Mouse (Mus musculus) MEL (cell line): ENCODE measurements at regions not wholly inside any gene's neighbourhood (a gene's known extent, or its start where the extent isn't known, plus 50 kb on each side); places are given as distances from the start of the nearest gene placed in this dataset.

Experiments
- DNase-seq: peaks from one replicate; pipeline ENCODE4 v3.0.0; 2011; ENCODE audit warnings: low read depth, low spot score
- H3K27ac ChIP-seq: 2 replicates; pipeline ENCODE4 v1.5.1; 2012; ENCODE audit warnings: low read depth, mild to moderate bottlenecking, control low read depth, low read length, moderate library complexity; ENCODE audit not compliant: control insufficient read depth
- H3K27me3 ChIP-seq, 2 experiments: fragments of 150-350 bp in 1 of 2; sonication (generic) in 1 of 2; 2 replicates each; pipeline ENCODE4 v1.6.1; 2012; ENCODE audit warnings: low read length in 2 of 2, mild to moderate bottlenecking in 2 of 2, improper control_type of control experiment in 1 of 2, moderate library complexity in 1 of 2; ENCODE audit not compliant: insufficient read depth in 2 of 2, control insufficient read depth in 1 of 2
- H3K36me3 ChIP-seq, 2 experiments: 2 replicates each; pipeline ENCODE4 v1.6.1; 2012 to 2014; ENCODE audit warnings: low read length in 2 of 2, improper control_type of control experiment in 1 of 2, inconsistent platforms in 1 of 2, mild to moderate bottlenecking in 1 of 2; ENCODE audit not compliant: insufficient read depth in 2 of 2, control insufficient read depth in 1 of 2
- H3K4me1 ChIP-seq, 2 experiments: fragments of 150-350 bp in 1 of 2; sonication (generic) in 1 of 2; 2 replicates each; pipeline ENCODE4 v1.6.1; 2012; ENCODE audit warnings: low read length in 2 of 2, improper control_type of control experiment in 1 of 2, mild to moderate bottlenecking in 1 of 2; ENCODE audit not compliant: insufficient read depth in 2 of 2, control insufficient read depth in 1 of 2
- H3K4me3 ChIP-seq, 2 experiments: fragments of 150-350 bp in 1 of 2; sonication (generic) in 1 of 2; 2 replicates each; pipeline ENCODE4 v1.5.1; 2012; ENCODE audit warnings: low read depth in 2 of 2, low read length in 2 of 2, mild to moderate bottlenecking in 2 of 2, moderate library complexity in 2 of 2, control low read depth in 1 of 2, improper control_type of control experiment in 1 of 2; ENCODE audit not compliant: control insufficient read depth in 1 of 2, insufficient read depth in 1 of 2
- H3K79me2 ChIP-seq: 2 replicates; pipeline ENCODE4 v1.6.1; 2012; ENCODE audit warnings: mild to moderate bottlenecking, low read length, moderate library complexity; ENCODE audit not compliant: control insufficient read depth, poor library complexity, insufficient read depth
- H3K9ac ChIP-seq: 2 replicates; pipeline ENCODE4 v1.6.1; 2012; ENCODE audit warnings: low read depth, mild to moderate bottlenecking, control low read depth, low read length, moderate library complexity; ENCODE audit not compliant: control insufficient read depth, poor library complexity, severe bottlenecking
- H3K9me3 ChIP-seq: fragments of 150-350 bp; sonication (generic); replicated peaks from 2 replicates; pipeline ENCODE4 v1.6.1; 2012; ENCODE audit warnings: mild to moderate bottlenecking, low read length, improper control_type of control experiment, moderate library complexity; ENCODE audit not compliant: insufficient read depth
- CHD1 ChIP-seq: IDR thresholded peaks from 2 replicates; pipeline ENCODE4 v1.6.1; 2012; ENCODE audit warnings: low read depth, mild to moderate bottlenecking, inconsistent platforms, low read length, improper control_type of control experiment
- CHD2 ChIP-seq: IDR thresholded peaks from 2 replicates; pipeline ENCODE4 v1.6.1; 2011; ENCODE audit warnings: low read length, improper control_type of control experiment
- E2F4 ChIP-seq: IDR thresholded peaks from 2 replicates; pipeline ENCODE4 v1.6.1; 2011; ENCODE audit warnings: low read depth, low read length, improper control_type of control experiment, borderline replicate concordance
- EP300 ChIP-seq, 2 experiments: IDR thresholded peaks; 2 replicates each; pipeline ENCODE4 v1.6.1; 2011; ENCODE audit warnings: improper control_type of control experiment in 2 of 2, low read length in 2 of 2, low read depth in 1 of 2, mild to moderate bottlenecking in 1 of 2
- GABPA ChIP-seq: IDR thresholded peaks from 2 replicates; pipeline ENCODE4 v1.6.1; 2012; ENCODE audit warnings: low read depth, mild to moderate bottlenecking, inconsistent platforms, low read length, improper control_type of control experiment, moderate library complexity
- GATA1 ChIP-seq: IDR thresholded peaks from 2 replicates; pipeline ENCODE4 v1.6.1; 2011; ENCODE audit warnings: low read depth, low read length, improper control_type of control experiment
- MAFK ChIP-seq: IDR thresholded peaks from 2 replicates; pipeline ENCODE4 v1.6.1; 2011; ENCODE audit warnings: low read depth, mild to moderate bottlenecking, low read length, improper control_type of control experiment, borderline replicate concordance
- MAZ ChIP-seq: IDR thresholded peaks from 2 replicates; pipeline ENCODE4 v1.6.1; 2012; ENCODE audit warnings: low read depth, mild to moderate bottlenecking, inconsistent platforms, low read length, improper control_type of control experiment
- MEF2A ChIP-seq: IDR thresholded peaks from 2 replicates; pipeline ENCODE4 v1.6.1; 2014; ENCODE audit warnings: low read depth, mild to moderate bottlenecking, inconsistent platforms, low read length, improper control_type of control experiment; ENCODE audit not compliant: poor library complexity, insufficient replicate concordance, severe bottlenecking; ENCODE audit errors: extremely low read depth
- MXI1 ChIP-seq: IDR thresholded peaks from 2 replicates; pipeline ENCODE4 v1.6.1; 2011; ENCODE audit warnings: mild to moderate bottlenecking, low read depth, low read length, improper control_type of control experiment
- MYC ChIP-seq: IDR thresholded peaks from 2 replicates; pipeline ENCODE4 v1.6.1; 2011; ENCODE audit warnings: low read depth, mild to moderate bottlenecking, low read length, improper control_type of control experiment, moderate library complexity
- NELFE ChIP-seq: IDR thresholded peaks from 2 replicates; pipeline ENCODE4 v1.6.1; 2011; ENCODE audit warnings: low read depth, low read length, improper control_type of control experiment
- NRF1 ChIP-seq: IDR thresholded peaks from 2 replicates; pipeline ENCODE4 v1.6.1; 2014; ENCODE audit warnings: low read depth, mild to moderate bottlenecking, inconsistent platforms, low read length, improper control_type of control experiment, moderate library complexity; ENCODE audit not compliant: poor library complexity, insufficient read depth, severe bottlenecking
- POLR2A ChIP-seq, 2 experiments: IDR thresholded peaks; 2 replicates each; pipeline ENCODE4 v1.6.1; 2011 to 2012; ENCODE audit warnings: low read length in 2 of 2, mild to moderate bottlenecking in 2 of 2, control low read depth in 1 of 2, improper control_type of control experiment in 1 of 2, low read depth in 1 of 2, moderate library complexity in 1 of 2; ENCODE audit not compliant: control insufficient read depth in 1 of 2, insufficient read depth in 1 of 2, poor library complexity in 1 of 2
- POLR2AphosphoS2 ChIP-seq: IDR thresholded peaks from 2 replicates; pipeline ENCODE4 v1.6.1; 2011; ENCODE audit warnings: low read length, improper control_type of control experiment
- POLR2AphosphoS5 ChIP-seq: IDR thresholded peaks from 2 replicates; pipeline ENCODE4 v1.6.1; 2012; ENCODE audit warnings: low read depth, borderline replicate concordance, mild to moderate bottlenecking, inconsistent platforms, low read length, moderate library complexity, mixed read lengths
- RAD21 ChIP-seq: IDR thresholded peaks from 2 replicates; pipeline ENCODE4 v1.6.1; 2011; ENCODE audit warnings: mild to moderate bottlenecking, low read depth, low read length, improper control_type of control experiment
- SIN3A ChIP-seq: IDR thresholded peaks from 2 replicates; pipeline ENCODE4 v1.6.1; 2012; ENCODE audit warnings: low read length, improper control_type of control experiment, inconsistent platforms
- UBTF ChIP-seq: IDR thresholded peaks from 2 replicates; pipeline ENCODE4 v1.6.1; 2012; ENCODE audit warnings: low read depth, mild to moderate bottlenecking, inconsistent platforms, low read length, improper control_type of control experiment, moderate library complexity, borderline replicate concordance; ENCODE audit not compliant: insufficient read depth
- USF1 ChIP-seq: IDR thresholded peaks from 2 replicates; pipeline ENCODE4 v1.6.1; 2014; ENCODE audit warnings: low read depth, mild to moderate bottlenecking, inconsistent platforms, low read length, improper control_type of control experiment, moderate library complexity
- USF2 ChIP-seq, 2 experiments: IDR thresholded peaks; 2 replicates each; pipeline ENCODE4 v1.6.1; 2011 to 2012; ENCODE audit warnings: improper control_type of control experiment in 2 of 2, low read length in 2 of 2, borderline replicate concordance in 1 of 2, inconsistent platforms in 1 of 2, low read depth in 1 of 2, mild to moderate bottlenecking in 1 of 2; ENCODE audit not compliant: insufficient read depth in 1 of 2
- ZNF384 ChIP-seq: IDR thresholded peaks from 2 replicates; pipeline ENCODE4 v1.6.1; 2012; ENCODE audit warnings: low read depth, mild to moderate bottlenecking, inconsistent platforms, low read length, improper control_type of control experiment

GRCm38 (mm10) chr8:98294975-98295374 lies 1121.3 kb downstream of the Cdh8 start:
- no peak overlapping the region for H3K9ac ChIP-seq

DNA sequence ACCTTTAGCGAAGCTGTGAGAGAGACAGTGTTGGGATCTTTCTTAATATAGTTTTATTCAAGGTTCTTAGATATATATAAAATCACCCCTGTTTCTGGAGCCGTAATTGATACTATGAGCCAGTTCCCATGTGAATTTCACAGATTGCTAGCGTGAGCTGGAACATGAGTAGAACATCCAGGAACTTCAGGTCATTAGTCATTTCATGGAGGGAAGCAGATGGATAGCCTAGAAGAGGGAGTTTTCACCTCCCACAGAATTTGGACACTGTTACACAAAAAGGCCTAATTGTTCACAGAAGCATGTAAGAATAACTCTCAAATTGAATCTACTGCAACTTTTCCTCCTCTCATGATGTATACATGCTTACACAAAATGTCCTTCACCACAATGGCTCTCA lies 1156.0 kb downstream of the Cdh8 start:
- no peaks in the 10 kb centered on the region for H3K27me3 ChIP-seq
- no peaks in the 10 kb centered on the region for H3K9me3 ChIP-seq
- H3K9ac ChIP-seq = no peak overlapping the region
- H3K27ac ChIP-seq = no peak overlapping the region
- H3K4me3 ChIP-seq = no peak overlapping the region
- no peaks in the 10 kb centered on the region for H3K36me3 ChIP-seq
- H3K4me1 ChIP-seq = no peaks in the 10 kb centered on the region
- DNase-seq = no peak
- TF ChIP-seq RAD21 (no peak), POLR2A (IDR thresholded peaks at IDR 0.05; ENCODE audit: control insufficient read depth in 1 of 2, insufficient read depth in 1 of 2, low read depth in 1 of 2, low read length in 2 of 2, poor library complexity in 1 of 2) (no peak), GABPA (no peak), POLR2AphosphoS5 (no peak), MXI1 (no peak), GATA1 (no peak), CHD2 (no peak), UBTF (no peak), E2F4 (no peak), MEF2A (no peak), NELFE (no peak), POLR2AphosphoS2 (no peak), NRF1 (no peak), MAFK (no peak), CHD1 (no peak), SIN3A (no peak), ZNF384 (no peak)
- TF ChIP-seq, all 39 proteins: peak for 0
- H3K79me2 ChIP-seq = no peaks in the 10 kb centered on the region

More at GRCm38 (mm10) chr8:98294975-98295374, 1121.3 kb downstream of the Cdh8 start:
- Histone ChIP-seq H3K36me3 (no peaks in the 10 kb centered on the region), H3K27ac (no peak overlapping the region), H3K27me3 (no peaks in the 10 kb centered on the region), H3K79me2 (no peaks in the 10 kb centered on the region), H3K4me3 (no peak overlapping the region), H3K9me3 (no peaks in the 10 kb centered on the region), H3K4me1 (no peaks in the 10 kb centered on the region)
- no peak for DNase-seq
- TF ChIP-seq EP300 (IDR thresholded peaks at IDR 0.05; ENCODE audit: low read depth in 1 of 2, low read length in 2 of 2) (no peak), MYC (no peak), MAZ (no peak), USF1 (no peak), USF2 (IDR thresholded peaks at IDR 0.05; ENCODE audit: borderline replicate concordance in 1 of 2, insufficient read depth in 1 of 2, low read depth in 1 of 2, low read length in 2 of 2) (no peak), CHD2 (no peak), GATA1 (no peak), SIN3A (no peak)
